Mouse (Mus musculus) C2C12 (cell line): Measurements from ENCODE around the gene Zfp385c.

Experiments
- CEBPB ChIP-seq: IDR thresholded peaks from one replicate; pipeline ENCODE4 v1.6.1; 2011; ENCODE audit warnings: low read depth, mild to moderate bottlenecking, control low read depth, moderate library complexity
- CTCF ChIP-seq: IDR thresholded peaks from one replicate; pipeline ENCODE4 v1.5.1; 2011; ENCODE audit not compliant: control insufficient read depth, insufficient read depth, insufficient read length
- MAX ChIP-seq: IDR thresholded peaks from one replicate; pipeline ENCODE4 v1.6.1; 2011; ENCODE audit warnings: mild to moderate bottlenecking, control low read depth
- MYOD1 ChIP-seq: IDR thresholded peaks from one replicate; pipeline ENCODE4 v1.6.1; 2011; ENCODE audit warnings: low read depth; ENCODE audit not compliant: control insufficient read depth, insufficient read length
- MYOG ChIP-seq: IDR thresholded peaks from one replicate; pipeline ENCODE4 v1.6.1; 2011; ENCODE audit not compliant: control insufficient read depth, insufficient read length; ENCODE audit errors: extremely low read depth
- USF1 ChIP-seq: IDR thresholded peaks from one replicate; pipeline ENCODE4 v1.6.1; 2011; ENCODE audit warnings: low read depth, mild to moderate bottlenecking, control low read depth, moderate library complexity

DNA sequence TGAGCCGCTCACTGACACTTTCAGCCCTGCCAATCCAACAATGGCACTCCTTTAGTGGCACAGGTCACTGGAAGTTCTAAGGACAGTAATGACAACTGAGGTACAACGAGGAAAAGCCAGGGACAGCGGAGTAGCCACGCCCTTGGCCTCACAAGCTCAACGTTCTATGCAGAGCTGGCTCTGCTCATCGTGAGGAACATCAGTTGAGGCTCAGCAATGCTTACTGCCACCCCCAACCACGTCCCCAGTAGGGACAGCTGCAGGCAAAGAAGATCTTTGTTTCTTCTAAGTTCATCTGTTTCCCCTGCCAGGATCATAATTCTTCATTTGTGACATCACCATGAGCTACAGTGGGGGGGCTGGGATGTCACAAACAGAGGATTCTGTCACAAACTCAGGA is 97.6 kb downstream of the Zfp385c start:
- TF ChIP-seq CTCF (no peak), USF1 (no peak), MAX (no peak), MYOG (no peak), MYOD1 (no peak), CEBPB (no peak)
